Mouse (Mus musculus) erythroblast, embryonic 14.5 days (primary cell): ENCODE measurements at regions not wholly inside any gene's neighbourhood (a gene's known extent, or its start where the extent isn't known, plus 50 kb on each side); places are given as distances from the start of the nearest gene placed in this dataset.

Experiments used
- H3K27me3 ChIP-seq: 2 replicates; pipeline ENCODE4 v1.6.1; 2012; ENCODE audit warnings: inconsistent platforms; ENCODE audit not compliant: control insufficient read depth
- H3K36me3 ChIP-seq: 2 replicates; pipeline ENCODE4 v1.6.1; 2012; ENCODE audit warnings: mild to moderate bottlenecking, inconsistent platforms; ENCODE audit not compliant: control insufficient read depth
- H3K4me1 ChIP-seq: 2 replicates; pipeline ENCODE4 v1.6.1; 2012; ENCODE audit warnings: inconsistent platforms; ENCODE audit not compliant: control insufficient read depth
- H3K4me3 ChIP-seq: replicated peaks from 2 replicates; pipeline ENCODE3; 2012; ENCODE audit warnings: moderate library complexity, mild to moderate bottlenecking, inconsistent platforms
- H3K9me3 ChIP-seq: 2 replicates; pipeline ENCODE4 v1.6.1; 2012; ENCODE audit warnings: low read length, inconsistent platforms, mixed read lengths; ENCODE audit not compliant: control insufficient read depth
- GATA1 ChIP-seq: IDR thresholded peaks from 2 replicates; pipeline ENCODE4 v1.6.1; 2012; ENCODE audit warnings: low read length, inconsistent platforms, mixed read lengths
- TAL1 ChIP-seq: IDR thresholded peaks from 3 replicates; pipeline ENCODE4 v1.6.1; 2012; ENCODE audit warnings: low read length, inconsistent platforms, mixed read lengths

GRCm38 (mm10) chr2:46315243-46315642 lies 1198.0 kb upstream of the Zeb2 start:
- Histone ChIP-seq H3K27me3 (no peaks in the 10 kb centered on the region), H3K4me3 (no peak overlapping the region), H3K4me1 (no peaks in the 10 kb centered on the region), H3K9me3 (no peaks in the 10 kb centered on the region), H3K36me3 (no peaks in the 10 kb centered on the region)
- no peak for TF ChIP-seq GATA1
- no peak for TF ChIP-seq TAL1

DNA sequence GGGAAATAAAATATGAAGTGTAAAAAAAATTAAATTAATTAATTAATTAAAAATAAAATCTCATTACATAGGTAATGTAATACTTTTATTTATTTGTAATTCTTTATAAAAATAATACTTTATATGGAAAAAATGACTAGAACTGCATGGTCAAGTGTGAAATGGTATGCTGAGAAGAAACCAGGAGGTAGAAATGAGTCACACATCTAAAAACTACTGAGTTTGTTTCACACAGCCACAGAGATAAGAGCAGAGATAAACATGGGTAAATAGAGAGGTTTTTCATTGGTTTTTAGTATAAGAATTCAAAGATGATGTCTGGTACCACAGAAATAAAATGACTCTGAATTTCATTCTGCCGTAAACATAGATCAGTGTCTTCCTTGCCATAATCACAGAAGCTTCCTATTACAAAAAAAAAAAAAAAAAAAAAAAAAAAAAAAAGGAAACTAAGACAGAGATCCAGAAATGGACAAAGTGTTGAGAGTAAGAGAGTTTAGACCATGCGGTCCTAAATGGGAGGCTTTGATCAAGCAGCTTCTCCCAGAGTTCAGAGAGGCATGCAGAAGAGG lies 1190.5 kb upstream of the Zeb2 start:
- Histone ChIP-seq H3K27me3 (no peaks in the 10 kb centered on the region), H3K36me3 (no peaks in the 10 kb centered on the region), H3K4me3 (no peak overlapping the region), H3K9me3 (no peaks in the 10 kb centered on the region), H3K4me1 (no peaks in the 10 kb centered on the region)
- no peak for TF ChIP-seq TAL1
- TF ChIP-seq GATA1 = no peak

DNA sequence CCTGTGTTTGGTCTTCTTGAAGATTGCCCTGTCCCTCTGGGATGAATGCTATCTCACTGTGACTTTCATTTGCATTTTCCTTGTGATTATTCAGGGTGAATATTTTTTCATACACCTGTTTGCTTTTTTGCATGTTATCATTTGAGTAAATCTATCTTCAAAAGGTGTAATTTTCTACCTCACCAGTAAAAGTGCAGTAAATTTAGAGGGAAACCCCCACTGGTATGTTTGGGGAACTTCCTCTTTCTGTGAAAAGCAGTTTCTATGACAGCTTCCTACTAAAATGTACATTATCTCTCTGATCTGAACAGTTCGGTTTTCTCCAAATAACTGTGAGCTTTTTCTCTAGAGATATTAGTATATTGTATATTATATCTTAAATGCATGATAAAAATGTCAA lies 1185.4 kb upstream of the Zeb2 start:
- TF ChIP-seq GATA1 (no peak), TAL1 (no peak)
- H3K4me3 ChIP-seq = no peak overlapping the region
- H3K36me3 ChIP-seq = no peaks in the 10 kb centered on the region
- H3K4me1 ChIP-seq = no peaks in the 10 kb centered on the region
- H3K27me3 ChIP-seq = no peaks in the 10 kb centered on the region
- no peaks in the 10 kb centered on the region for H3K9me3 ChIP-seq

- TF ChIP-seq GATA1 = no peak
- no peak for TF ChIP-seq TAL1
- Histone ChIP-seq H3K9me3 (no peaks in the 10 kb centered on the region), H3K4me1 (no peaks in the 10 kb centered on the region), H3K4me3 (no peak overlapping the region), H3K36me3 (no peaks in the 10 kb centered on the region), H3K27me3 (no peaks in the 10 kb centered on the region)
Measured at GRCm38 (mm10) chr2:46297274-46297843, 1180.2 kb upstream of the Zeb2 start.

DNA sequence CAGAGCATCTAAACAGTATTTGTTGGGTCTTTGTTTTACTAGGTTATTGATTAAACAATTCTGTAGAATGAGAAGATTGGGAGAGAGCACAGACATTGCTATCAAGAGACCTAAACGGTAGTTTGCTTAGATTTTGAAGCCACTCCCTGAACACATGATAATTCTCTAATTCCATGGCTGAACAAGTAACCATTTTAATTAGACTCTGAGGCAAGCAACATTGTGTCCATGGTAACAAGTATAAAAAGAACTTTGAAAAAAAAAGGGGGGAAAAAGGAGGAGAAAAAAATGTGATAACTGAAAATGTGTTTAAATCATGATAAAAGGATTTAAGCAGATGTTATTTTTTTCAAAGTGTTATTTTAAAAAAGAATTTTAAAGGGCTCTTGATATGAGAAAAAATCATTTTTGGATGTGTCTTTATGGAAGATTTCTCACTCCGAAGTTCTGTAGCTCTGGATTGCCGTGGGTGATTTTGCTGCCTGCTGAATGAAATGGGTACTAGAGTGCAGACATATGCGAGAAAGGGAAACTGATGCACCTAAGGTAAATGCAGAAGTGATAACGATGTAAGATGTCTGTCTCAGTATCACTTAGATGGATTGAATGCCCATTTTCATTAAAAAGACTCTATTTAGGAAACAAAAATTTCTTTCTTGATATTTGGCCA lies 1166.9 kb upstream of the Zeb2 start:
- H3K36me3 ChIP-seq = no peaks in the 10 kb centered on the region
- no peak for TF ChIP-seq TAL1
- TF ChIP-seq GATA1 = no peak
- no peaks in the 10 kb centered on the region for H3K4me1 ChIP-seq
- H3K4me3 ChIP-seq = no peak overlapping the region
- no peaks in the 10 kb centered on the region for H3K27me3 ChIP-seq
- no peaks in the 10 kb centered on the region for H3K9me3 ChIP-seq

GRCm38 (mm10) chr2:46280822-46281221 lies 1163.6 kb upstream of the Zeb2 start:
- Histone ChIP-seq H3K4me3 (no peak overlapping the region), H3K9me3 (no peaks in the 10 kb centered on the region), H3K4me1 (no peaks in the 10 kb centered on the region), H3K36me3 (no peaks in the 10 kb centered on the region), H3K27me3 (no peaks in the 10 kb centered on the region)
- TF ChIP-seq TAL1 (no peak), GATA1 (no peak)

- Histone ChIP-seq H3K4me1 (no peaks in the 10 kb centered on the region), H3K36me3 (no peaks in the 10 kb centered on the region), H3K4me3 (no peak overlapping the region), H3K9me3 (no peaks in the 10 kb centered on the region), H3K27me3 (no peaks in the 10 kb centered on the region)
- TF ChIP-seq TAL1 (no peak), GATA1 (no peak)
Measured at GRCm38 (mm10) chr2:46261618-46262017, 1144.4 kb upstream of the Zeb2 start.

- H3K36me3 ChIP-seq = no peaks in the 10 kb centered on the region
Measured at GRCm38 (mm10) chr2:46251562-46251961, 1134.4 kb upstream of the Zeb2 start.

GRCm38 (mm10) chr2:46245717-46246116 lies 1128.5 kb upstream of the Zeb2 start:
- Histone ChIP-seq H3K4me1 (no peaks in the 10 kb centered on the region), H3K4me3 (no peak overlapping the region), H3K27me3 (no peaks in the 10 kb centered on the region), H3K36me3 (no peaks in the 10 kb centered on the region), H3K9me3 (no peaks in the 10 kb centered on the region)
- TF ChIP-seq GATA1 = no peak
- TF ChIP-seq TAL1 = no peak

More at GRCm38 (mm10) chr2:46251562-46251961, 1134.4 kb upstream of the Zeb2 start:
- no peaks in the 10 kb centered on the region for H3K4me1 ChIP-seq
- no peaks in the 10 kb centered on the region for H3K27me3 ChIP-seq
- TF ChIP-seq GATA1 (no peak), TAL1 (no peak)
- no peaks in the 10 kb centered on the region for H3K9me3 ChIP-seq
- H3K4me3 ChIP-seq = no peak overlapping the region
